Mouse (Mus musculus) hindbrain, postnatal 0 days (tissue): ENCODE measurements at regions not wholly inside any gene's neighbourhood (a gene's known extent, or its start where the extent isn't known, plus 50 kb on each side); places are given as distances from the start of the nearest gene placed in this dataset.
A peak's percentile ranks its signal among the peaks of the same experiment; 100 is the strongest.

Experiments
- ATAC-seq: fragments of 200-750 bp; cut with Nextera tagmentation; 2 replicates; pipeline ENCODE4 v1.8.0; 2017; ENCODE audit warnings: mild to moderate bottlenecking, moderate TSS enrichment, moderate library complexity
- DNase-seq: peaks from one replicate; pipeline ENCODE4 v3.0.0-alpha.2; 2015; ENCODE audit warnings: low spot score
- H3K27ac ChIP-seq: fragments of 300-500 bp; sonication (generic); 2 replicates; pipeline ENCODE4 v1.5.1; 2014; ENCODE audit warnings: mild to moderate bottlenecking
- H3K27me3 ChIP-seq: fragments of 300-500 bp; sonication (generic); 2 replicates; pipeline ENCODE4 v1.6.1; 2014; ENCODE audit warnings: low read length, mixed read lengths; ENCODE audit not compliant: insufficient read depth
- H3K36me3 ChIP-seq: fragments of 300-500 bp; sonication (generic); 2 replicates; pipeline ENCODE4 v1.6.1; 2014; ENCODE audit warnings: low read length, mixed read lengths; ENCODE audit not compliant: insufficient read depth
- H3K4me1 ChIP-seq: fragments of 300-500 bp; sonication (generic); 2 replicates; pipeline ENCODE4 v1.6.1; 2014; ENCODE audit warnings: antibody characterized with exemption, low read length, mixed read lengths; ENCODE audit not compliant: insufficient read depth
- H3K4me2 ChIP-seq: fragments of 300-500 bp; sonication (generic); 2 replicates; pipeline ENCODE4 v1.6.1; 2014; ENCODE audit warnings: low read depth, mild to moderate bottlenecking, low read length, moderate library complexity, mixed read lengths
- H3K4me3 ChIP-seq: fragments of 300-500 bp; sonication (generic); 2 replicates; pipeline ENCODE4 v1.5.1; 2014; ENCODE audit warnings: low read length
- H3K9ac ChIP-seq: fragments of 300-500 bp; sonication (generic); replicated peaks from 2 replicates; pipeline ENCODE4 v1.6.1; 2014; ENCODE audit warnings: mild to moderate bottlenecking, low read length, moderate library complexity, mixed read lengths
- H3K9me3 ChIP-seq: fragments of 300-500 bp; sonication (generic); 2 replicates; pipeline ENCODE4 v1.6.1; 2016; ENCODE audit warnings: low read length, mixed read lengths
- CTCF ChIP-seq: IDR thresholded peaks from 2 replicates; pipeline ENCODE4 v1.5.1; 2016; ENCODE audit warnings: antibody characterized with exemption, control low read depth, low read depth
- WGBS: fragments of 180-500 bp; shearing (Covaris S2); extraction: QIAGEN DNeasy Blood & Tissue Kit; methylation state at CpG from one replicate; pipeline ENCODE4 v1.1.7; 2014; 5-methylcytosine and 5-hydroxymethylcytosine counted together

- H3K4me2 ChIP-seq = no peak overlapping the region
- peak; percentile 27; the same call in 1 of the 2 replicates for TF ChIP-seq CTCF
- DNase-seq (no peak), ATAC-seq (no peak)
- H3K4me1 ChIP-seq = peaks cover 3% of the 10 kb centered on the region; the same call in 1 of the 2 replicates
- no peaks in the 10 kb centered on the region for H3K27me3 ChIP-seq
- H3K9ac ChIP-seq = no peak overlapping the region
- no peak overlapping the region for H3K4me3 ChIP-seq
- 55% methylated on average over 1 of the region's 1 CpGs for WGBS
- H3K36me3 ChIP-seq = no peaks in the 10 kb centered on the region
- H3K9me3 ChIP-seq = no peaks in the 10 kb centered on the region
- no peak overlapping the region for H3K27ac ChIP-seq
Measured at GRCm38 (mm10) chr5:124953000-124953399, 50.0 kb upstream of the Rflna start.
